Mouse (Mus musculus) lung, postnatal 0 days (tissue): ENCODE data around the gene Akap9.

Source experiments
- CTCF ChIP-seq: IDR thresholded peaks from 2 replicates; pipeline ENCODE4 v1.5.1; 2016; ENCODE audit warnings: antibody characterized with exemption, mild to moderate bottlenecking
- EP300 ChIP-seq: IDR thresholded peaks from 2 replicates; pipeline ENCODE4 v1.6.1; 2016; ENCODE audit warnings: antibody characterized with exemption, mild to moderate bottlenecking, control low read depth

- TF ChIP-seq EP300 (no peak), CTCF (no peak)
Observed at GRCm38 (mm10) chr5:4084948-4085347, 157.1 kb downstream of the Akap9 start.
